In the genomic region with DNA sequence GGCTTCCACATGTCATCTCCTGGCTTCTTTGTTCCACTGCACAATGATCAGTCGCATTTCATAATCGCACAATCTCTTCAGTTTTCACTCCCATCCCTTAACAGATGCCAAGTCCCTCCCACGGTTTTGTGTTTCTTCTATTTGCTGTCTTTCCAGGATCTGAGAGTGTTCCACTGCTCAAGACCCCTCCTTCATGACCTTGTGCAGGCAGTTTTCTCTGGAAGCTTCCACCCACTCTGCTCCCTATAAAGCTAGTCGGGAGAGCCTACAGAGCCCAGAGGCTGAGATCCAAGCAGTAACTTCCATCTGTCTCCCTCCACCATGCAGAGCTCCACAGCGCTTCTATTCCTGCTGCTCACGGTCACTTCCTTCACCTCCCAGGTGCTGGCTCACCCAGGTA, we compare ENCODE assay signal across 15 mouse cellular contexts. TPM values are rescaled to one million over a fixed set of nuclear protein-coding genes. Genes with fewer than 3 reads are reported as not detected.
DNase-seq lines count a peak whose midpoint lies in the region; ATAC-seq and TF ChIP-seq lines count a peak whose summit lies in the region.
"Had no signal": no experiment of that assay in that cellular context is flagged by ENCODE, and none has a peak within 500 bp of the region (broad histone marks: within the 10 kb centered on the region; RNA-seq: fewer than 3 reads in every experiment).

A gene (plus strand): TSS at position 178 of the 400 bp plus-strand sequence.

- no peak for DNase-seq in thymus, adult 2 months
- DNase-seq in thymus, postnatal 25 days = no peak
- DNase-seq in left cerebral cortex, postnatal 14 days (ENCODE audit: low spot score in 2 of 2) = peak; percentile 42 to 68
- no peak for DNase-seq in adrenal gland, adult 18-20 months (ENCODE audit: low spot score in 2 of 2)
- DNase-seq in spleen, adult 18-20 months = no peak
- DNase-seq: adrenal gland, postnatal 14 days; cerebellum, adult 8-10 months; forebrain, postnatal 0 days; retina, postnatal 1 day; thymus, postnatal 4 days had no signal

- no peak within 1 kb of the TSS for H3K27ac ChIP-seq in kidney, embryonic 16.5 days (ENCODE audit: low read length)
- no peak within 1 kb of the TSS for H3K27ac ChIP-seq in kidney, embryonic 14.5 days (ENCODE audit: low read depth, low read length)
- no peak within 1 kb of the TSS for H3K27ac ChIP-seq in thymus, adult 2 months (ENCODE audit: control insufficient read depth, insufficient read depth, low read length)
- no peak within 1 kb of the TSS for H3K27ac ChIP-seq in midbrain, embryonic 13.5 days
- H3K27ac ChIP-seq: embryonic facial prominence, embryonic 13.5 days had no signal

- H3K9ac ChIP-seq in kidney, embryonic 16.5 days (replicated peaks; ENCODE audit: low read length) = no peak within 1 kb of the TSS
- no peak within 1 kb of the TSS for H3K9ac ChIP-seq in kidney, embryonic 14.5 days (ENCODE audit: low read depth, low read length)
- H3K9ac ChIP-seq in midbrain, embryonic 13.5 days (replicated peaks) = no peak within 1 kb of the TSS
- H3K9ac ChIP-seq: embryonic facial prominence, embryonic 13.5 days; forebrain, postnatal 0 days had no signal

- no peak for TF ChIP-seq CTCF in thymus, adult 2 months (IDR thresholded peaks at IDR 0.05; ENCODE audit: borderline replicate concordance, control insufficient read depth, extremely low read depth, insufficient read depth, low read length, poor library complexity)

- intact Hi-C loops in left cerebral cortex, postnatal 14 days (cut with DNase I) = no loop called here

- TF ChIP-seq POLR2A in thymus, adult 2 months (IDR thresholded peaks at IDR 0.05; ENCODE audit: control insufficient read depth, extremely low read depth, insufficient read depth, low read length, poor library complexity) = no peak

- H3K4me3 ChIP-seq in kidney, embryonic 16.5 days (ENCODE audit: low read length) = no peak within 1 kb of the TSS
- H3K4me3 ChIP-seq in kidney, embryonic 14.5 days (ENCODE audit: low read length) = no peak within 1 kb of the TSS
- H3K4me3 ChIP-seq in thymus, adult 2 months (ENCODE audit: control insufficient read depth, insufficient read depth, low read length) = no peak within 1 kb of the TSS
- H3K4me3 ChIP-seq in midbrain, embryonic 13.5 days (replicated peaks) = no peak within 1 kb of the TSS
- H3K4me3 ChIP-seq: embryonic facial prominence, embryonic 13.5 days had no signal

- H3K36me3 ChIP-seq in kidney, embryonic 16.5 days (ENCODE audit: insufficient read depth, low read length) = no peaks in the 10 kb centered on the region
- H3K36me3 ChIP-seq in kidney, embryonic 14.5 days (ENCODE audit: control insufficient read depth, insufficient read depth, low read length) = no peaks in the 10 kb centered on the region
- H3K36me3 ChIP-seq in thymus, adult 2 months (ENCODE audit: control insufficient read depth, insufficient read depth, low read length) = no peaks in the 10 kb centered on the region
- H3K36me3 ChIP-seq in midbrain, embryonic 13.5 days = no peaks in the 10 kb centered on the region
- H3K36me3 ChIP-seq: embryonic facial prominence, embryonic 13.5 days had no signal

- no peak within 1 kb of the TSS; the same call in 1 of the 2 replicates for H3K4me2 ChIP-seq in kidney, embryonic 16.5 days (replicated peaks; ENCODE audit: low read depth, low read length)
- no peak within 1 kb of the TSS for H3K4me2 ChIP-seq in kidney, embryonic 14.5 days (replicated peaks; ENCODE audit: low read depth, low read length)
- no peak within 1 kb of the TSS for H3K4me2 ChIP-seq in midbrain, embryonic 13.5 days (replicated peaks)
- H3K4me2 ChIP-seq: embryonic facial prominence, embryonic 13.5 days had no signal

- ATAC-seq in kidney, embryonic 16.5 days (ENCODE audit: low FRiP score, low TSS enrichment) = no peak
- ATAC-seq in kidney, embryonic 14.5 days (ENCODE audit: low FRiP score, low TSS enrichment) = no peak
- no peak for ATAC-seq in midbrain, embryonic 13.5 days
- ATAC-seq: forebrain, postnatal 0 days had no signal

- no peaks in the 10 kb centered on the region for H3K9me3 ChIP-seq in kidney, embryonic 16.5 days (ENCODE audit: low read length)
- H3K9me3 ChIP-seq in kidney, embryonic 14.5 days (ENCODE audit: control insufficient read depth, low read length) = no peaks in the 10 kb centered on the region
- H3K9me3 ChIP-seq in midbrain, embryonic 13.5 days = no peaks in the 10 kb centered on the region
- H3K9me3 ChIP-seq: embryonic facial prominence, embryonic 13.5 days had no signal

- 62% methylated on average over 6 of the region's 6 CpGs for WGBS in kidney, embryonic 16.5 days
- 70% methylated on average over 6 of the region's 6 CpGs for WGBS in kidney, embryonic 14.5 days
- WGBS in thymus, adult 2 months = 81% methylated on average over 6 of the region's 6 CpGs
- WGBS in midbrain, embryonic 13.5 days = 88% methylated on average over 6 of the region's 6 CpGs

- H3K4me1 ChIP-seq in kidney, embryonic 16.5 days (ENCODE audit: insufficient read depth, low read length) = no peaks in the 10 kb centered on the region
- no peaks in the 10 kb centered on the region for H3K4me1 ChIP-seq in kidney, embryonic 14.5 days (ENCODE audit: control insufficient read depth, insufficient read depth, low read length)
- no peaks in the 10 kb centered on the region for H3K4me1 ChIP-seq in thymus, adult 2 months (replicated peaks; ENCODE audit: control insufficient read depth, insufficient read depth, low read length)
- H3K4me1 ChIP-seq in midbrain, embryonic 13.5 days (replicated peaks) = no peaks in the 10 kb centered on the region
- H3K4me1 ChIP-seq: embryonic facial prominence, embryonic 13.5 days had no signal

- no peaks in the 10 kb centered on the region for H3K27me3 ChIP-seq in kidney, embryonic 16.5 days (ENCODE audit: insufficient read depth, low read length)
- no peaks in the 10 kb centered on the region for H3K27me3 ChIP-seq in kidney, embryonic 14.5 days (ENCODE audit: control insufficient read depth, insufficient read depth, low read length)
- H3K27me3 ChIP-seq in thymus, adult 2 months (ENCODE audit: control insufficient read depth, insufficient read depth, low read length) = no peaks in the 10 kb centered on the region
- no peaks in the 10 kb centered on the region for H3K27me3 ChIP-seq in midbrain, embryonic 13.5 days
- H3K27me3 ChIP-seq: embryonic facial prominence, embryonic 13.5 days had no signal

RNA-seq across cellular contexts. Expression of the gene that starts here (rescaled TPM):
- polyA plus RNA-seq in kidney, embryonic 16.5 days (2015; fragmentation: Nextera tagmentation; extraction: Ambion mirVana) = 11.7 and 14.7 TPM in 2 replicates
- polyA plus RNA-seq in kidney, embryonic 14.5 days (2014; fragmentation: Nextera tagmentation; extraction: Ambion mirVana) = 9.7 and 10.4 TPM in 2 replicates
- 19.3 and 30.1 TPM in 2 replicates for polyA plus RNA-seq in thymus, adult 2 months (2012; rRNA removed)
- under 1 TPM; 0.42 to 0.55 TPM for total RNA-seq in left cerebral cortex, postnatal 14 days (2021)
- 10 to 100 TPM in 1 of 2 experiments, 1 to 10 TPM in 1; 4.6 to 14.4 TPM for total RNA-seq in adrenal gland, adult 18-20 months (2021)
- polyA plus RNA-seq in midbrain, embryonic 13.5 days (2015; fragmentation: Nextera tagmentation; extraction: Ambion mirVana) = not detected in 2 replicates
- total RNA-seq: forebrain, postnatal 0 days had no signal
- polyA plus RNA-seq: limb, embryonic 11.5 days had no signal

Comparison
In these comparisons a context has a peak if more than half of its experiments do, and no peak if none do; other contexts are left out.
1. Peak in DNase-seq in left cerebral cortex, postnatal 14 days; RNA of the gene not detected or under 1 TPM.